Mouse (Mus musculus) splenic B cell, adult 2 months (primary cell): ENCODE results near the gene Ino80e.

ENCODE experiments used
- DNase-seq: peaks from one replicate; pipeline ENCODE4 v3.0.0-alpha.2; 2011; ENCODE audit warnings: low read depth, low spot score
- H3K27me3 ChIP-seq: 2 replicates; pipeline ENCODE4 v1.6.1; 2012; ENCODE audit warnings: mild to moderate bottlenecking, low read length, moderate library complexity, mixed read lengths; ENCODE audit not compliant: control insufficient read depth, poor library complexity, insufficient read depth, severe bottlenecking
- H3K36me3 ChIP-seq: 2 replicates; pipeline ENCODE4 v1.6.1; 2012; ENCODE audit warnings: mild to moderate bottlenecking, low read length, moderate library complexity, mixed read lengths; ENCODE audit not compliant: control insufficient read depth, poor library complexity, insufficient read depth, severe bottlenecking

The Ino80e gene

GRCm38 (mm10) chr7:126809723-126810369 lies 52.3 kb downstream of the Ino80e start:
- Histone ChIP-seq H3K27me3 (no peaks in the 10 kb centered on the region), H3K36me3 (no peaks in the 10 kb centered on the region)
- no peak for DNase-seq

- DNase-seq, result peak; percentile 49
- no peaks in the 10 kb centered on the region for H3K36me3 ChIP-seq
- H3K27me3 ChIP-seq, result no peaks in the 10 kb centered on the region
Observed at GRCm38 (mm10) chr7:126808703-126809455, 53.3 kb downstream of the Ino80e start.

- DNase-seq, result no peak
- no peaks in the 10 kb centered on the region for H3K27me3 ChIP-seq
- H3K36me3 ChIP-seq, result no peaks in the 10 kb centered on the region
Observed at GRCm38 (mm10) chr7:126807405-126807804, 54.8 kb downstream of the Ino80e start.

- DNase-seq, result no peak
- Histone ChIP-seq H3K27me3 (no peaks in the 10 kb centered on the region), H3K36me3 (no peaks in the 10 kb centered on the region)
Observed at GRCm38 (mm10) chr7:126806956-126807355, 55.2 kb downstream of the Ino80e start.

GRCm38 (mm10) chr7:126803751-126804150 lies 58.4 kb downstream of the Ino80e start:
- no peaks in the 10 kb centered on the region for H3K27me3 ChIP-seq
- no peak for DNase-seq
- no peaks in the 10 kb centered on the region for H3K36me3 ChIP-seq

GRCm38 (mm10) chr7:126803181-126803580 lies 59.0 kb downstream of the Ino80e start:
- no peak for DNase-seq
- H3K36me3 ChIP-seq, result no peaks in the 10 kb centered on the region

GRCm38 (mm10) chr7:126802134-126802889 lies 59.9 kb downstream of the Ino80e start:
- DNase-seq, result no peak
- H3K36me3 ChIP-seq, result no peaks in the 10 kb centered on the region

More at GRCm38 (mm10) chr7:126803181-126803580, 59.0 kb downstream of the Ino80e start:
- no peaks in the 10 kb centered on the region for H3K27me3 ChIP-seq

GRCm38 (mm10) chr7:126801057-126801422 lies 61.1 kb downstream of the Ino80e start:
- Histone ChIP-seq H3K27me3 (no peaks in the 10 kb centered on the region), H3K36me3 (peaks cover 6% of the 10 kb centered on the region)
- no peak for DNase-seq

More at GRCm38 (mm10) chr7:126802134-126802889, 59.9 kb downstream of the Ino80e start:
- no peaks in the 10 kb centered on the region for H3K27me3 ChIP-seq
